Mouse (Mus musculus): ENCODE measurements around the gene Esyt2.

Gene Esyt2

GRCm38 (mm10) chr12:116280149-116280652 lies 795 bp upstream of the Esyt2 start:
- no peak for DNase-seq (ENCODE audit: low spot score in 2 of 2)

- peak; percentile 19 to 24 for DNase-seq (ENCODE audit: low spot score in 2 of 2)
These were observed 658 bp downstream of the Esyt2 start for GRCm38 (mm10) chr12:116281427-116282281.

- no peak for DNase-seq (ENCODE audit: low spot score in 2 of 2)
These were observed 1.9 kb downstream of the Esyt2 start for GRCm38 (mm10) chr12:116282856-116283255.

GRCm38 (mm10) chr12:116283511-116283910 lies 2.5 kb downstream of the Esyt2 start:
- no peak for DNase-seq (ENCODE audit: low spot score in 2 of 2)

- DNase-seq (ENCODE audit: low spot score in 2 of 2) = no peak
These were observed 12.2 kb downstream of the Esyt2 start for GRCm38 (mm10) chr12:116293185-116293584.

- DNase-seq (ENCODE audit: low spot score in 2 of 2) = peak in 1 of 2 experiments; percentile 44
These were observed 12.8 kb downstream of the Esyt2 start for GRCm38 (mm10) chr12:116293599-116294292.

GRCm38 (mm10) chr12:116299906-116300305 lies 18.9 kb downstream of the Esyt2 start:
- DNase-seq (ENCODE audit: low spot score in 2 of 2) = no peak

- DNase-seq (ENCODE audit: low spot score in 2 of 2) = no peak
These were observed 21.2 kb downstream of the Esyt2 start for GRCm38 (mm10) chr12:116302181-116302580.

GRCm38 (mm10) chr12:116306042-116306441 lies 25.0 kb downstream of the Esyt2 start:
- no peak for DNase-seq (ENCODE audit: low spot score in 2 of 2)

- DNase-seq (ENCODE audit: low spot score in 2 of 2) = no peak
These were observed 26.9 kb downstream of the Esyt2 start for GRCm38 (mm10) chr12:116307870-116308269.

GRCm38 (mm10) chr12:116308612-116309011 lies 27.6 kb downstream of the Esyt2 start:
- DNase-seq (ENCODE audit: low spot score in 2 of 2) = no peak

GRCm38 (mm10) chr12:116313816-116314215 lies 32.8 kb downstream of the Esyt2 start:
- no peak for DNase-seq (ENCODE audit: low spot score in 2 of 2)

- no peak for DNase-seq (ENCODE audit: low spot score in 2 of 2)
These were observed 34.5 kb downstream of the Esyt2 start for GRCm38 (mm10) chr12:116315498-116315897.

- no peak for DNase-seq (ENCODE audit: low spot score in 2 of 2)
These were observed 36.8 kb downstream of the Esyt2 start for GRCm38 (mm10) chr12:116317818-116318217.

GRCm38 (mm10) chr12:116325545-116325944 lies 44.5 kb downstream of the Esyt2 start:
- peak; percentile 30 to 75 for DNase-seq (ENCODE audit: low spot score in 2 of 2)

- no peak for DNase-seq (ENCODE audit: low spot score in 2 of 2)
These were observed 45.2 kb downstream of the Esyt2 start for GRCm38 (mm10) chr12:116326159-116326558.

- no peak for DNase-seq (ENCODE audit: low spot score in 2 of 2)
These were observed 53.3 kb downstream of the Esyt2 start for GRCm38 (mm10) chr12:116334253-116334652.

- no peak for DNase-seq (ENCODE audit: low spot score in 2 of 2)
These were observed 59.2 kb downstream of the Esyt2 start for GRCm38 (mm10) chr12:116340160-116340559.

- DNase-seq (ENCODE audit: low spot score in 2 of 2) = no peak
These were observed 67.8 kb downstream of the Esyt2 start for GRCm38 (mm10) chr12:116348755-116349286.

GRCm38 (mm10) chr12:116349376-116349775 lies 68.4 kb downstream of the Esyt2 start:
- no peak for DNase-seq (ENCODE audit: low spot score in 2 of 2)

- no peak for DNase-seq (ENCODE audit: low spot score in 2 of 2)
These were observed 70.0 kb downstream of the Esyt2 start for GRCm38 (mm10) chr12:116351022-116351421.

GRCm38 (mm10) chr12:116352404-116352803 lies 71.4 kb downstream of the Esyt2 start:
- no peak for DNase-seq (ENCODE audit: low spot score in 2 of 2)
